Mouse (Mus musculus) testis, adult 2 months (tissue): Measurements from ENCODE around the gene Nifk. TPM values are rescaled to one million over a fixed set of nuclear protein-coding genes. Genes with fewer than 3 reads are reported as not detected.

Experiments used
- H3K27ac ChIP-seq: fragments of 200-500 bp; 2 replicates; pipeline ENCODE4 v1.5.1; 2012; ENCODE audit warnings: low read depth, low read length; ENCODE audit not compliant: control insufficient read depth, insufficient read depth
- H3K27me3 ChIP-seq: fragments of 200-500 bp; 2 replicates; pipeline ENCODE4 v1.6.1; 2012; ENCODE audit warnings: mild to moderate bottlenecking, low read length, moderate library complexity; ENCODE audit not compliant: control insufficient read depth, insufficient read depth
- H3K36me3 ChIP-seq: fragments of 200-500 bp; 2 replicates; pipeline ENCODE4 v1.6.1; 2012; ENCODE audit warnings: mild to moderate bottlenecking, low read length; ENCODE audit not compliant: control insufficient read depth, insufficient read depth
- H3K4me1 ChIP-seq: fragments of 200-500 bp; 2 replicates; pipeline ENCODE4 v1.6.1; 2012; ENCODE audit warnings: low read length; ENCODE audit not compliant: control insufficient read depth, insufficient read depth
- H3K4me3 ChIP-seq: fragments of 200-500 bp; 2 replicates; pipeline ENCODE4 v1.5.1; 2012; ENCODE audit warnings: low read depth, mild to moderate bottlenecking, low read length, moderate library complexity, mixed read lengths; ENCODE audit not compliant: control insufficient read depth
- CTCF ChIP-seq: fragments of 200-500 bp; IDR thresholded peaks from 2 replicates; pipeline ENCODE4 v1.5.1; 2012; ENCODE audit warnings: low read depth, mild to moderate bottlenecking, inconsistent platforms, low read length, moderate library complexity; ENCODE audit not compliant: control insufficient read depth, insufficient read depth, insufficient replicate concordance
- POLR2A ChIP-seq: fragments of 200-500 bp; IDR thresholded peaks from 2 replicates; pipeline ENCODE4 v1.6.1; 2012; ENCODE audit warnings: low read depth, mild to moderate bottlenecking, inconsistent platforms, low read length, moderate library complexity; ENCODE audit not compliant: control insufficient read depth
- polyA plus RNA-seq: library from polyadenylated mRNA; depleted of rRNA; stranded (reverse); fragments of >200 nt; gene quantifications from 2 replicates; pipeline ENCODE4 v1.2.3, GENCODE M21; 2012; rRNA removed

Gene Nifk
- polyA plus RNA-seq, 1 experiment, result 6.8 TPM

DNA sequence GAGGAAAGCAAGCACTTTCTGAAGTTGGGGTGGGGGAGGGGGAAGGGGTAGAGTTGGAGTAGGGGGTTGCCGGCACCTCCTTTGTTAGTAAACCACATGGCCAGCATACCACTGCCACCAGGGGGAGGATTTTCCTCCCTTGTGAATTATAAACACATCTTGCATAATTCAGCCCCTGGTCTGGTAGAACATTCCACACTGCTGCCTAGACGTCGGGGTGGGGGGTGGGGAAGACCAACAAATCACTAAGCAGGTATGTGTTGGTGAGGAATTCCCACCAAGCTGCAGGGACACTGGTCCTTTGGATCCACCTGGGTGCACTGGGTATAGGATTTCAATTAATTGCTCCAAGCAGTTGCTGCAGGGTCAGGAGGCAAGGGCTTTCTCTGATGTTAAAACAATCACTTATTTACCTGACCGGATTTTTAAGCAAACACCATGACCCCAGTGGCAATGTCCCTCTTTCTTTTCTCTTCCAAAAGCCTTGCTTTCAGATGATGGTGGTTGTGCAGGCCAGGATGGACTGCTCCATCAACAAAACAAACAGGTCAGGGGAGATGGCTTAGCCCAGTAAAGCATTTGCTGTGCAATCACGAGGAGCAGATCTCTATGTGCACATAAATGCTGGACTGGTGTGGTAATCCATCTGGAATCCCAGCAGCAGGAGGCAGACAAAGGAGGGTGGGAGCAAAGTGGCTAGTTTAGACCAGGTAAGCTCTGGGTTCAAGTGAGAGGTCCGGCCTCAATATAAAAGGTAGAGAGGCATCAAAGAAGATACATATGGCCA, 22.2 kb downstream of the Nifk start:
- peaks cover 6% of the 10 kb centered on the region; the same call in 1 of the 2 replicates for H3K4me1 ChIP-seq
- no peak overlapping the region for H3K27ac ChIP-seq
- H3K4me3 ChIP-seq, result no peak overlapping the region
- H3K27me3 ChIP-seq, result no peaks in the 10 kb centered on the region
- H3K36me3 ChIP-seq, result no peaks in the 10 kb centered on the region
- no peak for TF ChIP-seq CTCF
- TF ChIP-seq POLR2A, result no peak

DNA sequence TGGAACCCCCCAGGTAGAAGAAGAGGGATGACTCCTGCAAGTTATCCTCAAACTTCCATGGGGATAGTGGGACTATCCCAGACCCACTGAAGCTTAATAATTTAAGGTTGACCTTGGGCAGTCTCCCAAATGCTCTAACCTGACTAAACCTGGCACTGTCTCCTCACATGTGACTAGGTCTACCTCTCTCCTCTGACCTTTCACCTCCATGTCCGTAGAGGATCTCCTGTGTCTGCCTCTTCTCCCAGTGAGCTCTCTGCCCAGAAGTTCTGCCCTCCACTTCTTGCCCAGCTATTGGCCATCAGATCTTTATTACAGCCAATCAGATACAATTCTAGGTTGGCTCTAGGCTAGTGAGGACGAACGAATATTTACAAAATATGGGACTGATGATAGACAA, 28.3 kb downstream of the Nifk start:
- no peak overlapping the region for H3K27ac ChIP-seq
- no peaks in the 10 kb centered on the region for H3K27me3 ChIP-seq
- no peaks in the 10 kb centered on the region for H3K36me3 ChIP-seq
- H3K4me1 ChIP-seq, result peaks cover 2% of the 10 kb centered on the region; the same call in 1 of the 2 replicates
- TF ChIP-seq POLR2A (no peak), CTCF (no peak)
- H3K4me3 ChIP-seq, result no peak overlapping the region

DNA sequence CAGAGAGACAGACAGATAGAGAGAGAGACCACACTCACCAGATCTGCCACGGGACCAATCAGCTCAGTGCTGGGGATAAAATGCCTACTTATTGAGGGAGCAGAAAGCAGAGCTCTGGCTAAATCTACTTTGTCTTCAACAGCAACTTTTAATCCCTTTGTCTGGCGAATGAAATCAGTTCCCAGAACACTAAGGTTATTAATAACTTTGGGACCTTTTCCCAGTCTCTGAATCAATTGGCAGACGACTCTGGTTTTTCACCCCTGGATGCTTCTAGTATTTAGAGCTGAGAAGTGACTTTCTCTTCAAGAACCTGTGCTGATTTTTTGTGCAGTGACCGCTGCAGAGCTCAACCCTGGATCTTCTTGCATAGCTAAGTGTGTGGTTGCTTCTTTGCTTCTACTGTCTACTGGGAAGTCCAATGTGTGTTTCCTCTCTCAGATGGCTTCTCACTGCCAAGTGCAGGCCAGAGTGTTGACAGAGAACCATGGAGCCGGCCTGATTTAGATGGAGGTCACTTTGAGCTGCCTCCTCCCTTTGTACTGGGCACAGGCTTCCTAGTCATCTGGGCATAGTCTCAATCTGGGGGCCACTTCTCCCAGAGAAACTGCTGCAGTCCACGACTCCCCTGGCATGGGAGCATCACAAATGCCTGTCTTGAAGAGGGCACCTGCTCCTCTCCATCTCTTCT, 37.6 kb downstream of the Nifk start:
- H3K4me3 ChIP-seq, result no peak overlapping the region
- H3K27ac ChIP-seq, result no peak overlapping the region

DNA sequence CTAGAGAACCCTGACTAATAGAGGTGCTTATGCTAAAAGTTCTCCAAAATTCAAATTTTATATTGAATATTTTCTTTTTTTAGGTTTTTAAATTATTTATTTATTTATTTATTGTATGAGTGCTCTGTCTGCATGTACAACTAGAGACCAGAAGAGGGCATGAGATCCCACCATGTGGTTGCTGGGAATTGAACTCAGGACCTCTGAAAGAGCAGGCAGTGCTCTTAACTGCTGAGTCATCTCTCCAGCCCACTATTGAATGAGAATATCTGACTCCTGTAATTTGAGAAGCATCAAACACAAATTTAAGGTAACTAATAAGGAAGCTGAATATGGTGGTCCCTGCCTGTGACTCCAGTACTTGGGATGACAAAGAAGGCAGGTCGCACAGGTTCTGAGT, 46.3 kb downstream of the Nifk start:
- H3K4me3 ChIP-seq, result no peak overlapping the region
- H3K4me1 ChIP-seq, result no peaks in the 10 kb centered on the region
- H3K27ac ChIP-seq, result no peak overlapping the region
- no peaks in the 10 kb centered on the region for H3K36me3 ChIP-seq
- H3K27me3 ChIP-seq, result no peaks in the 10 kb centered on the region
- TF ChIP-seq CTCF, result no peak

More for the DNA sequence above, 37.6 kb downstream of the Nifk start:
- TF ChIP-seq CTCF, result no peak
- TF ChIP-seq POLR2A, result no peak
- Histone ChIP-seq H3K36me3 (no peaks in the 10 kb centered on the region), H3K27me3 (no peaks in the 10 kb centered on the region), H3K4me1 (no peaks in the 10 kb centered on the region)

DNA sequence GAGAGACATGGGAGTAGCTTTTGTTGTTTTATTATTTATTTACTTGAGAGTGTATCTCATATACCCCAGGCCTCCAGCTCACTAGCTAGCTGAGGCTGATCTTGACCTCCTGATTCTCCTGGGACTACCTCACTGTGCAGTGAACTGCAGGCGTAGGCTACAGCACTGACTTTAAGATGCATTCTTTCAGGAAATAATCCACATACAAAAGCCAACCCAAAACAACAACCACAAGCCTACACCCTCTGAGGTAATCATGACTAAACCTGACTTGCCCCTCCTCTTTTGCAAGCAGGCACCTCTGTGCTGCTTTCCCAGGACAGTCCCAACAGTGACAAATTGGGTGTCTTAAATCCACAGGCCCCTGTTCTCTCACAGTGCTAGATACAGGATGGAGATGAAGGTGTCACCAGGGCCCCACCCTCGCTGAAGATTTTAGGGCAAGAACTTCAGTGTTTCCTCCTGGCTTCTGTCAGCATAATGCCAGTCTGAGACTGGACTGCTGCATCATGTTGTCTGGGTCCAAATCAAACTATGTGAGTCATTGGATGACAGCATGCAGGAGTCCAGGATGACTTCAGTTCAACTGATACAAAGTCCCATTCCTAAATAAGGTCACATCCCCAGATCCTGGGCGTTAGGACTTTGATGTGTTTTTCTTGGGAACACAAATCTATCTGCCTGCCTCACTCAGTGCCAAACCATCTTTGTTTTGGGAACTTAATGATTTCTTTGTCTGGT, 47.3 kb downstream of the Nifk start:
- Histone ChIP-seq H3K4me3 (no peak overlapping the region), H3K27me3 (no peaks in the 10 kb centered on the region), H3K4me1 (no peaks in the 10 kb centered on the region), H3K27ac (no peak overlapping the region), H3K36me3 (no peaks in the 10 kb centered on the region)
- no peak for TF ChIP-seq POLR2A
- TF ChIP-seq CTCF, result no peak

DNA sequence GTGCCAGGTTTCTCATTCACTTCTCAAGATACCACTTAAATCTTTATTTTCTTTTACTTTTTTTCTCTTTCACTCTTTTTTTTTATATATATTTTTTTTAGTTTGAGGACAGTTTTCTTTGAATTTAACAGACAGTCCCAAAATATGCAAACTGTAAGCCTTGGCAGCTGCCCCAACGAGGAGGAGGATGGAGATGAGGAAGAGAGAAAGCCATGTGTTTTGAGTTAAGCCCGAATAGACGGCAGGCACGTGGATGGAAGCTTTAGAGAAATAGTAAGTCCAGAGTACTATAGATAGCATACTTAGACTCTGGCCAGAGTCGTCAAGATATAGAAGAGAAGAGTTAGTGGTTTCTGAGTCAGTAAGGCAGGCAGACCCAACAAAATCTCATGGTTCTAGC, 56.1 kb downstream of the Nifk start:
- Histone ChIP-seq H3K27me3 (no peaks in the 10 kb centered on the region), H3K36me3 (no peaks in the 10 kb centered on the region), H3K4me1 (no peaks in the 10 kb centered on the region), H3K27ac (no peak overlapping the region), H3K4me3 (no peak overlapping the region)
- no peak for TF ChIP-seq CTCF
- TF ChIP-seq POLR2A, result no peak

DNA sequence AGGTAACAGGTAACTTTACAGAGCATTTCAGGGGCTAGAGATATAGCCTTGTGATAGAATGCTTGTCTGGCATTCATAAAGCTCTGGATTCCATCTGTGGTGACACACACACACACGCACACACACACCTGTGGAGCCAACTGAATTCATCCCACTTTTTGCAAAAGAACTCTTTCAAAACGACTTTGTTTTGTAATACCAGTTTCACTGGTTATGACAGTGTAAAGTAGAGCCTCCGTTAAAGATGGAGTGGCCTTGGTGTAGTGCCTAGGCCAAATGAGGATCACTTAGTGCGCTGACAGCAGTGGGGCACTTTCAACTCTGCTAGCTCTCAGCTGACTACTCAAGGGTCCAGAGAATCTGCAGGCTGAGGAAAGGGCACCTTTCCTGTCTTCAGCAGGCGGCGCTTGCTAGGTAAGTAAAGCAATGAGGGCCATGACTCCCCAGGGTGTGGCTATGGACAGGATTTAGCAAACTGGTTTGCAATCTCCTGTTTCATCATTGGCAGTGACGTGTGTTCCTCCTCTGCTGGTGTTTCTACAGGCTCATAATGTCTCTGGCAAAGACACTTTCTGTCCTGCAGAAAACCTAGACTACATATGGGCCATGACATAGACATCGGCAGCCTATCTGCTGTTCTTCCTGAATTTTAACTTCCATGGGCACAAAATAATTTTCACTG, 58.6 kb downstream of the Nifk start:
- H3K27ac ChIP-seq, result no peak overlapping the region
- no peaks in the 10 kb centered on the region for H3K27me3 ChIP-seq
- H3K4me1 ChIP-seq, result no peaks in the 10 kb centered on the region
- no peaks in the 10 kb centered on the region for H3K36me3 ChIP-seq
- H3K4me3 ChIP-seq, result no peak overlapping the region
- no peak for TF ChIP-seq CTCF
- TF ChIP-seq POLR2A, result no peak

Other genes starting within 250 kb of the Nifk start
- gene Gm29106, start 145.3 kb upstream of the Nifk start, polyA plus RNA-seq, result not detected in 2 replicates
- 27.3 and 29.4 TPM in 2 replicates for gene Tsn, start 10.1 kb upstream of the Nifk start, polyA plus RNA-seq
- gene Clasp1, start 67.2 kb downstream of the Nifk start, polyA plus RNA-seq, result 32.6 and 33.1 TPM in 2 replicates